Comparison of ENCODE assay signal across 21 mouse cellular contexts in genomic region chr7:128204179-128204578, GRCm38 (mm10). TPM values are rescaled to one million over a fixed set of nuclear protein-coding genes. Genes with fewer than 3 reads are reported as not detected.
"Had no signal": no experiment of that assay in that cellular context is flagged by ENCODE, and none has a peak within 500 bp of the region (broad histone marks: within the 10 kb centered on the region; RNA-seq: fewer than 3 reads in every experiment).

No protein-coding gene starts in this region.

- H3K4me2 ChIP-seq: limb, embryonic 12.5 days; limb, embryonic 15.5 days; liver, embryonic 12.5 days; liver, embryonic 15.5 days; midbrain, embryonic 11.5 days; midbrain, embryonic 15.5 days; neural tube, embryonic 13.5 days had no signal

- H3K36me3 ChIP-seq: limb, embryonic 12.5 days; limb, embryonic 15.5 days; liver, embryonic 12.5 days; liver, embryonic 15.5 days; midbrain, embryonic 15.5 days; neural tube, embryonic 13.5 days had no signal

- ATAC-seq: liver, embryonic 12.5 days; midbrain, embryonic 15.5 days had no signal

- H3K9ac ChIP-seq: limb, embryonic 12.5 days; limb, embryonic 15.5 days; liver, embryonic 12.5 days; liver, embryonic 15.5 days; midbrain, embryonic 15.5 days; neural tube, embryonic 13.5 days had no signal

- H3K27ac ChIP-seq: limb, embryonic 12.5 days; limb, embryonic 15.5 days; liver, embryonic 12.5 days; liver, embryonic 15.5 days; midbrain, embryonic 15.5 days; neural tube, embryonic 13.5 days had no signal

- H3K27me3 ChIP-seq: limb, embryonic 12.5 days; limb, embryonic 15.5 days; liver, embryonic 12.5 days; liver, embryonic 15.5 days; midbrain, embryonic 15.5 days; neural tube, embryonic 13.5 days had no signal

- H3K4me1 ChIP-seq: limb, embryonic 12.5 days; limb, embryonic 15.5 days; liver, embryonic 12.5 days; liver, embryonic 15.5 days; midbrain, embryonic 15.5 days; neural tube, embryonic 13.5 days had no signal

- DNase-seq: kidney, adult 9 months; kidney, postnatal 14 days; kidney, postnatal 4 days; left cerebral cortex, postnatal 4 days; lung, adult 2 months; lung, postnatal 14 days; lung, postnatal 4 days; retina, postnatal 1 day; right cerebral cortex, postnatal 25 days; thymus, postnatal 25 days had no signal

- H3K9me3 ChIP-seq: limb, embryonic 12.5 days; limb, embryonic 15.5 days; liver, embryonic 12.5 days; liver, embryonic 15.5 days; midbrain, embryonic 15.5 days; neural tube, embryonic 13.5 days had no signal

- H3K4me3 ChIP-seq: limb, embryonic 12.5 days; limb, embryonic 15.5 days; liver, embryonic 12.5 days; liver, embryonic 15.5 days; midbrain, embryonic 15.5 days; neural tube, embryonic 13.5 days had no signal

RNA-seq across cellular contexts. Expression of gene Cox6a2, which starts 2.0 kb away (rescaled TPM):
- total RNA-seq: neutrophil, adult 5-6 weeks had no signal
- polyA plus RNA-seq: midbrain, embryonic 11.5 days; midbrain, embryonic 15.5 days had no signal

RNA-seq across cellular contexts. Expression of gene Itgad, which starts 50.0 kb away (rescaled TPM):
- total RNA-seq: left cerebral cortex, postnatal 14 days had no signal
- polyA plus RNA-seq: kidney, embryonic 16.5 days; limb, embryonic 12.5 days; limb, embryonic 15.5 days; liver, embryonic 12.5 days; midbrain, embryonic 11.5 days; midbrain, embryonic 15.5 days; neural tube, embryonic 13.5 days; stomach, embryonic 16.5 days had no signal
